Mouse (Mus musculus) liver, postnatal 0 days (tissue): ENCODE results near the gene Lrsam1.

ENCODE experiments used
- CTCF ChIP-seq: sonication (generic); IDR thresholded peaks from 2 replicates; pipeline ENCODE4 v1.5.1; 2016; ENCODE audit warnings: antibody characterized with exemption, low read depth
- EP300 ChIP-seq: IDR thresholded peaks from 2 replicates; pipeline ENCODE4 v1.6.1; 2016; ENCODE audit warnings: antibody characterized with exemption, low read depth, mild to moderate bottlenecking

DNA sequence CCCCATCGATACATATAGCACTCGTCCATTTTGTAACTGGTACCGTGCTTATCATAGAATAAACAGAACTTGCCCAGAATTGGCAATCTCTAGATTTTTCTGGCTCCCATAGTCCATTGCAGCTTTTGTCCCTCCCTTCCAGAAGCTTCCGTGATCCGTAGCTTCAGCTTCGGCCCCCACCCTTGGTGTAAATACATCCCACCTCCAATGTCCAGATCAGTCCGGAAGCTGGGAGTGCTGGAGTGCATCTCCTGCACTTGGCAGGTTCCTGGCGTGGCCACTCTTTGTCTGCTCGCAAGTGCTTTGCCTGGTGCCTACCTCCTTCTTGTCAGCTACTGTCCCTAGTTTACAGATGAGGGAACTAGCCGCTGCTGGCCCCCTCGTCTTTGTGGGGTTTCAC lies 52.6 kb downstream of the Lrsam1 start:
- TF ChIP-seq EP300 (no peak), CTCF (no peak)
